Mouse (Mus musculus): ENCODE data around the gene Tom1. TPM values are rescaled to one million over a fixed set of nuclear protein-coding genes. Genes with fewer than 3 reads are reported as not detected.
A peak's percentile ranks its signal among the peaks of the same experiment; 100 is the strongest.

The Tom1 gene
- total and polyA plus RNA-seq, 3 experiments, result 18.0 to 32.6 TPM; not detected in 1

- Histone ChIP-seq H3K4me3 (ENCODE audit: control insufficient read depth in 1 of 2, insufficient read depth in 1 of 2, low read depth in 2 of 2, low read length in 2 of 2) (no peak overlapping the region), H3K27ac (ENCODE audit: control insufficient read depth, low read depth, low read length) (no peak overlapping the region), H3K79me2 (ENCODE audit: control insufficient read depth, insufficient read depth, low read length, poor library complexity) (no peaks in the 10 kb centered on the region), H3K9me3 (replicated peaks; ENCODE audit: insufficient read depth, low read length) (no peaks in the 10 kb centered on the region), H3K27me3 (ENCODE audit: control insufficient read depth in 1 of 2, insufficient read depth in 2 of 2, low read length in 2 of 2) (no peaks in the 10 kb centered on the region), H3K4me1 (ENCODE audit: control insufficient read depth in 1 of 2, insufficient read depth in 2 of 2, low read length in 2 of 2) (peaks cover 0 to 6% of the 10 kb centered on the region in 2 experiments; a peak in 2 of 4 replicates), H3K36me3 (ENCODE audit: control insufficient read depth in 1 of 2, insufficient read depth in 2 of 2, low read length in 2 of 2) (peaks cover 3 to 27% of the 10 kb centered on the region in 2 experiments; a peak in 3 of 4 replicates), H3K9ac (ENCODE audit: control insufficient read depth, low read depth, low read length, poor library complexity, severe bottlenecking) (no peak overlapping the region)
- TF ChIP-seq RAD21 (IDR thresholded peaks at IDR 0.05; ENCODE audit: low read depth, low read length) (peak; percentile 15; the same call in 1 of the 2 replicates), EP300 (IDR thresholded peaks at IDR 0.05; ENCODE audit: low read depth in 1 of 2, low read length in 2 of 2) (no peak), CTCF (IDR thresholded peaks at IDR 0.05 in 2 of 3, conservative IDR thresholded peaks at IDR 0.05 in 1 of 3; ENCODE audit: control insufficient read depth in 1 of 3, insufficient read depth in 1 of 3, low read depth in 2 of 3, low read length in 3 of 3, poor library complexity in 1 of 3, severe bottlenecking in 1 of 3) (peak; percentile 40 to 56 (median 46))
- peak; percentile 40 for DNase-seq (ENCODE audit: low read depth, low spot score)
These were observed 9.7 kb upstream of the Tom1 start for GRCm38 (mm10) chr8:75023660-75024316.

GRCm38 (mm10) chr8:75025809-75026208, 7.7 kb upstream of the Tom1 start:
- TF ChIP-seq CHD2 (IDR thresholded peaks at IDR 0.05; ENCODE audit: low read length) (no peak), POLR2A (IDR thresholded peaks at IDR 0.05; ENCODE audit: control insufficient read depth in 1 of 2, insufficient read depth in 1 of 2, low read depth in 1 of 2, low read length in 2 of 2, poor library complexity in 1 of 2) (no peak), KAT2A (conservative IDR thresholded peaks at IDR 0.05; ENCODE audit: low read depth, low read length) (no peak), ZC3H11A (IDR thresholded peaks at IDR 0.05; ENCODE audit: low read depth, low read length) (no peak), POLR2AphosphoS5 (IDR thresholded peaks at IDR 0.05; ENCODE audit: borderline replicate concordance, low read depth, low read length) (no peak), MAZ (IDR thresholded peaks at IDR 0.05; ENCODE audit: low read depth, low read length) (no peak), EP300 (IDR thresholded peaks at IDR 0.05; ENCODE audit: low read depth in 1 of 2, low read length in 2 of 2) (no peak), ZMIZ1 (IDR thresholded peaks at IDR 0.05; ENCODE audit: low read depth, low read length) (no peak), GABPA (IDR thresholded peaks at IDR 0.05; ENCODE audit: low read depth, low read length) (no peak), SIN3A (IDR thresholded peaks at IDR 0.05; ENCODE audit: low read length) (no peak), BHLHE40 (IDR thresholded peaks at IDR 0.05; ENCODE audit: borderline replicate concordance, low read depth, low read length) (no peak), SMC3 (IDR thresholded peaks at IDR 0.05; ENCODE audit: low read depth, low read length) (no peak), ZNF384 (IDR thresholded peaks at IDR 0.05; ENCODE audit: low read depth, low read length) (no peak), USF2 (IDR thresholded peaks at IDR 0.05; ENCODE audit: borderline replicate concordance in 1 of 2, insufficient read depth in 1 of 2, low read depth in 1 of 2, low read length in 2 of 2) (no peak), TBP (IDR thresholded peaks at IDR 0.05; ENCODE audit: low read depth, low read length) (no peak)
- Histone ChIP-seq H3K36me3 (ENCODE audit: control insufficient read depth in 1 of 2, insufficient read depth in 2 of 2, low read length in 2 of 2) (peaks cover 3 to 27% of the 10 kb centered on the region in 2 experiments; a peak in 3 of 4 replicates), H3K9me3 (replicated peaks; ENCODE audit: insufficient read depth, low read length) (no peaks in the 10 kb centered on the region), H3K9ac (ENCODE audit: control insufficient read depth, low read depth, low read length, poor library complexity, severe bottlenecking) (no peak overlapping the region), H3K79me2 (ENCODE audit: control insufficient read depth, insufficient read depth, low read length, poor library complexity) (no peaks in the 10 kb centered on the region), H3K4me1 (ENCODE audit: control insufficient read depth in 1 of 2, insufficient read depth in 2 of 2, low read length in 2 of 2) (peaks cover 0 to 6% of the 10 kb centered on the region in 2 experiments; a peak in 2 of 4 replicates), H3K27ac (ENCODE audit: control insufficient read depth, low read depth, low read length) (no peak overlapping the region), H3K4me3 (ENCODE audit: control insufficient read depth in 1 of 2, insufficient read depth in 1 of 2, low read depth in 2 of 2, low read length in 2 of 2) (no peak overlapping the region), H3K27me3 (ENCODE audit: control insufficient read depth in 1 of 2, insufficient read depth in 2 of 2, low read length in 2 of 2) (no peaks in the 10 kb centered on the region)
- DNase-seq (ENCODE audit: low read depth, low spot score), result no peak

All from MEL (cell line).